Mouse (Mus musculus): ENCODE measurements around the gene Gm13288. TPM values are rescaled to one million over a fixed set of nuclear protein-coding genes. Genes with fewer than 3 reads are reported as not detected.
"Not testable (repeated sequence)": the region's sequence is repeated elsewhere in the genome, so short reads cannot be mapped to it uniquely, and the experiment has no call there.

Gm13288 gene
- 0.15 TPM in 1 of 2 replicates, not detected in the other for polyA plus RNA-seq (2015; fragmentation: Nextera tagmentation; extraction: Ambion mirVana)

GRCm38 (mm10) chr4:88805231-88805630, at the start of gene Gm13288:
Gene Gm13288 (plus strand): TSS chr4:88805531.
- Histone ChIP-seq H3K4me2 (0 out of 2 replicates have a peak within 1 kb of the TSS, but pooled peaks have one; percentile 30), H3K4me3 (peak within 1 kb of the TSS; percentile 30)
- not testable (repeated sequence) for H3K4me1 ChIP-seq; H3K9me3 ChIP-seq; H3K27ac ChIP-seq; H3K27me3 ChIP-seq; ATAC-seq (ENCODE audit: insufficient number of reproducible peaks, low FRiP score, low TSS enrichment, low read depth); H3K9ac ChIP-seq; H3K36me3 ChIP-seq
- WGBS: no CpG with 5 or more reads among the region's 8 CpGs

DNA sequence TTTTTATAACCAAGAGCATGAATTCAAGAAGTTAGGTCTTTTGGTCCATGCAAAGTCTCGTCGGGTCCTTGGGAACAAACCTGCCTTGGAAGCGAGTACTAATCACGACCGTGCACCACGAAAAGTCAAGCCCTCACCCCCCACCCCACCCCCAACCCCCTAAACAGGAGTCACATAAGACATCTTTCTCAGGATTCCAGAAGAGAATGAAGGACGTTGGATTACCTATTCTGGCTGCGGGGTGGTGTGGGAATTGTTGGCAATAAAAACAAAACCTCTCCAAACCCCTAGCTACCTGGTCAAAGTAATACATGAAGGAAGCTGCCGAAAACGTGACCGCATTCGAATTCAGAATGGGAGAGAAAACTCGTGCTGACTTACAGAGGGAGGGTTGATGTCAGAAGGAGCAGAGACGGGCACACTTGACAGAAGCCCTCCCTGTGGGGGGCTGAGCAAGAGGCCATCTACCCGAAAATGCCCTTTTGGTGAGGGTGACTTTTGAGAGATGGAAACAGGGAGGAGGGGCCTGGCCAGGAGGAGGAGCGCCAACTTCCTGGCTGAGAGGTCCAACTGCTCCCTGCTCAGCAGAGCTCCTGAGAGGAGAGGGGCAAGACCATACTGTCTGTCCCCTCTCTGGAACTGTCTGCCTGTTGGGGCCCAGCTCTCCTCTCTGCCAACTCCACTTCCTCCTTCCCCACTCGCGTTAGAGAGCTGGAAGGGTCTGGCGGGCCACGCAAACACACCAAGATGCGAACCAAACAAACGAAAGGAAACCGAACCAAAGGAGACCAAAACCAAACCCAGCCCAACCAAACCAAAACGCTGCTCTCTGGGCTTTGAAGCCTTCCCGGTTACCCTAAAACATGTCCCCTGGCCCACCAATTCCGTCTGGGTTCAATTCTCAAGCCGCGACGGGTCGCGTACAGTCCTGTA, 48.5 kb upstream of the Gm13288 start:
- H3K4me1 ChIP-seq; H3K9me3 ChIP-seq; H3K36me3 ChIP-seq; ATAC-seq (ENCODE audit: insufficient number of reproducible peaks, low FRiP score, low TSS enrichment, low read depth); H3K27me3 ChIP-seq: not testable (repeated sequence)
- Histone ChIP-seq H3K27ac (peak overlapping the region; percentile 96), H3K4me2 (peak overlapping the region; percentile 66), H3K9ac (peak overlapping the region; percentile 55), H3K4me3 (peak overlapping the region; percentile 51)
- 11% methylated on average over 29 of the region's 31 CpGs for WGBS

DNA sequence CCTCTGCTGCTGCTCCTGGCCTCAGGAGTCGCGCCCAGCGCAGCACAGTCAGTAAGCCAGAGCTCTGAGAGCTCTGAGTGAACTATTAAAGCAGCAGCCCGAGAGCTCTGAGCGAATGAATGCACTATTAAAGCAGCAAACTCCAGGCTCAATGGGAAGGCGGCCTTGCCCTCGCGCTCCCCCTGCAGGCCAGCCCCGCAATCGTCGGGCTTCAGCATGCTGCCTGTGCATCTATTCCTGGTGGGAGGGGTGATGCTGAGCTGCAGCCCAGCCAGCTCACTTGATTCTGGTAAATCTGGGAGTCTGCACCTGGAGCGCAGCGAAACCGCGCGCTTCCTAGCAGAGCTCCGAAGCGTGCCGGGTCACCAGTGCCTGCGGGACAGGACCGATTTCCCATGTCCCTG, 47.7 kb upstream of the Gm13288 start:
- peak overlapping the region; percentile 66 for H3K4me2 ChIP-seq
- not testable (repeated sequence) for H3K9ac ChIP-seq, H3K27me3 ChIP-seq, H3K9me3 ChIP-seq, H3K4me1 ChIP-seq, H3K36me3 ChIP-seq
- H3K27ac ChIP-seq: peak overlapping the region; percentile 96
- peak overlapping the region; percentile 51 for H3K4me3 ChIP-seq
- WGBS: 0% methylated on average over 21 of the region's 21 CpGs
- ATAC-seq (ENCODE audit: insufficient number of reproducible peaks, low FRiP score, low TSS enrichment, low read depth): peak; percentile 99

DNA sequence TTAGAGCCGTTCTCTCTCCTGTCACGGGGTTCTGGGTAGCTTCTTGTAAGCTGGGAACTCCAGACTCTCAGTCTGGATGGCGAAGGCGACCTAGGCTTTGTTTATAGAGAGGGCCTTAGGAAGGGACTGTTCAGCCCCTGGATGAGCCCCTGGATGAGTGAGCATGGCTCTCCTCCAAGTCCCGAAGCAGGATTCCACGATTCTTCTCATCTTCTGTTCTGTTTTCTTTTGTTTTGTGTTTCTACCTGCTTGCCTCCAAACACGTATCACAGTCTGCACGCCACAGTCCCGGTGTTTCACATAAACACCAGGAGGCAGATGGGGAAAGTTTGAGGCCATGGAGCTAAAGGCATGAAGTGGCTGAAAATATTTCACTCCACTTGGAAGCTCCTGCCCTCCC, 46.6 kb upstream of the Gm13288 start:
- not testable (repeated sequence) for H3K27ac ChIP-seq; H3K4me1 ChIP-seq; H3K4me3 ChIP-seq; H3K36me3 ChIP-seq; H3K9me3 ChIP-seq; H3K9ac ChIP-seq; ATAC-seq (ENCODE audit: insufficient number of reproducible peaks, low FRiP score, low TSS enrichment, low read depth); H3K27me3 ChIP-seq; H3K4me2 ChIP-seq
- WGBS: 80% methylated on average over 9 of the region's 9 CpGs

DNA sequence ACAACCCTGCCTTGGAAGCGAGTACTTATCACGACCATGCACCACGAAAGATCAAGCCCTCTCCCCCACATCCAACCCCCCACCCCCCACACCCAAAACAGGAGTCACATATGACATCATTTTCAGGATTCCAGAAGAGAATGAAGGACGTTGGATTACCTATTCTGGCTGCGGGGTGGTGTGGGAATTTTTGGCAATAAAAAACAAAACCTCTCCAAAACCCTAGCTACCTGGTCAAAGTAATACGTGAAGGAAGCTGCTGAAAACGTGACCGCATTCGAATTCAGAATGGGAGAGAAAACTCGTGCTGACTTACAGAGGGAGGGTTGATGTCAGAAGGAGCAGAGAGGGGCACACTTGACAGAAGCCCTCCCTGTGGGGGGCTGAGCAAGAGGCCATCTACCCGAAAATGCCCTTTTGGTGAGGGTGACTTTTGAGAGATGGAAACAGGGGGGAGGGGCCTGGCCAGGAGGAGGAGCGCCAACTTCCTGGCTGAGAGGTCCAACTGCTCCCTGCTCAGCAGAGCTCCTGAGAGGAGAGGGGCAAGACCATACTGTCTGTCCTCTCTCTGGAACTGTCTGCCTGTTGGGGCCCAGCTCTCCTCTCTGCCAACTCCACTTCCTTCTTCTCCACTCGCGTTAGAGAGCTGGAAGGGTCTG, 45.6 kb upstream of the Gm13288 start, which contains the start of gene Gm13283:
Gene Gm13283, plus strand, starts transcription at position 510 of the 659 bp plus-strand sequence.
- Histone ChIP-seq H3K27ac (peak within 1 kb of the TSS; percentile 81), H3K4me3 (peak within 1 kb of the TSS; percentile 38), H3K4me2 (peak within 1 kb of the TSS; percentile 50)
- ATAC-seq (ENCODE audit: insufficient number of reproducible peaks, low FRiP score, low TSS enrichment, low read depth); H3K9ac ChIP-seq; H3K4me1 ChIP-seq; H3K27me3 ChIP-seq; H3K36me3 ChIP-seq; H3K9me3 ChIP-seq: not testable (repeated sequence)
- 15% methylated on average over 11 of the region's 14 CpGs for WGBS

DNA sequence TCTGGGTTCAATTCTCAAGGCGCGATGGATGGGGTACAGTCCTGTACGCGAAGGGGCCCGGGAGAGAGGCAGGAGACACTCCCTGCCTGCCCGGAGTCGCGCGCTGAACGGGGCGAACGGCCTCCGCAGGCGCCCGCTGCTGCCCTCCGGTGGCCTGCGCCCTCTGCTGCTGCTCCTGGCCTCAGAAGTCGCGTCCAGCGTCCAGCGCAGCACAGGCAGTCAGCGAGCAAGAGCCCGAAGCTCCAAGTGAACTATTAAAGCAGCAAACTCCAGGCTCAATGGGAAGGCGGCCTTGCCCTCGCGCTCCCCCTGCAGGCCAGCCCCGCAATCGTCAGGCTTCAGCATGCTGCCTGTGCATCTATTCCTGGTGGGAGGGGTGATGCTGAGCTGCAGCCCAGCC, 44.9 kb upstream of the Gm13288 start:
- WGBS: 0% methylated on average over 26 of the region's 28 CpGs
- H3K27me3 ChIP-seq: not testable (repeated sequence)

DNA sequence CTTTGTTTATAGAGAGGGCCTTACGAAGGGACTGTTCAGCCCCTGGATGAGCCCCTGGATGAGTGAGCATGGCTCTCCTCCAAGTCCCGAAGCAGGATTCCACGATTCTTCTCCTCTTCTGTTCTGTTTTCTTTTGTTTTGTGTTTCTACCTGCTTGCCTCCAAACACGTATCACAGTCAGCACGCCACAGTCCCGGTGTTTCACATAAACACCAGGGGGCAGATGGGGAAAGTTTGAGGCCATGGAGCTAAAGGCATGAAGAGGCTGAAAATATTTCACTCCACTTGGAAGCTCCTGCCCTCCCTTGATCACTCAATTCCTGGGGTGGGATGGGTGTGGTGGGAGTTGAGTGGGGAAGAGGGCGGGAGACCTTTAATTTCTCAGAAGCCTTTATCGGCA, 43.6 kb upstream of the Gm13288 start:
- H3K4me1 ChIP-seq; H3K9ac ChIP-seq; ATAC-seq (ENCODE audit: insufficient number of reproducible peaks, low FRiP score, low TSS enrichment, low read depth); H3K27ac ChIP-seq; H3K36me3 ChIP-seq; H3K4me2 ChIP-seq; H3K4me3 ChIP-seq; H3K27me3 ChIP-seq; H3K9me3 ChIP-seq: not testable (repeated sequence)
- WGBS: 64% methylated on average over 6 of the region's 8 CpGs

More for the DNA sequence above, 44.9 kb upstream of the Gm13288 start:
- not testable (repeated sequence) for H3K9ac ChIP-seq; H3K36me3 ChIP-seq; H3K4me1 ChIP-seq; ATAC-seq (ENCODE audit: insufficient number of reproducible peaks, low FRiP score, low TSS enrichment, low read depth); H3K9me3 ChIP-seq
- H3K4me3 ChIP-seq: peak overlapping the region; percentile 38
- H3K4me2 ChIP-seq: peak overlapping the region; percentile 50
- H3K27ac ChIP-seq: peak overlapping the region; percentile 81

DNA sequence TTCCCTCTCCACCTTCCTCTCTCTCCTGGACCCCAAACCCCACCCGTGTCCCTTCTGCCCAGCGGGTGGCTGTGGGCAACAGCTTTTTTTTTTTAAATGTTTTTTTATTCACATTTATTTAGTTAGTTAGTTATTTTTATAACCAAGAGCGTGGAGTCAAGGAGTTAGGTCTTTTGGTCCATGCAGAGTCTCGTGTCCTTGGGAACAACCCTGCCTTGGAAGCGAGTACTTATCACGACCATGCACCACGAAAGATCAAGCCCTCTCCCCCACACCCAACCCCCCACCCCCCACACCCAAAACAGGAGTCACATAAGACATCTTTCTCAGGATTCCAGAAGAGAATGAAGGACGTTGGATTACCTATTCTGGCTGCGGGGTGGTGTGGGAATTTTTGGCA, 43.0 kb upstream of the Gm13288 start:
- not testable (repeated sequence) for H3K4me1 ChIP-seq; ATAC-seq (ENCODE audit: insufficient number of reproducible peaks, low FRiP score, low TSS enrichment, low read depth); H3K27ac ChIP-seq; H3K9ac ChIP-seq; H3K36me3 ChIP-seq; H3K4me2 ChIP-seq; H3K9me3 ChIP-seq; H3K4me3 ChIP-seq; H3K27me3 ChIP-seq
- WGBS: 51% methylated on average over 9 of the region's 9 CpGs

GRCm38 (mm10) chr4:88763384-88764018, 41.8 kb upstream of the Gm13288 start:
- Histone ChIP-seq H3K4me3 (peak overlapping the region; percentile 42), H3K27ac (peak overlapping the region; percentile 77; the same call in 1 of the 2 replicates), H3K4me2 (peak overlapping the region; percentile 51)
- H3K9ac ChIP-seq; H3K9me3 ChIP-seq; H3K4me1 ChIP-seq; H3K36me3 ChIP-seq; ATAC-seq (ENCODE audit: insufficient number of reproducible peaks, low FRiP score, low TSS enrichment, low read depth); H3K27me3 ChIP-seq: not testable (repeated sequence)
- WGBS: 2% methylated on average over 30 of the region's 42 CpGs

DNA sequence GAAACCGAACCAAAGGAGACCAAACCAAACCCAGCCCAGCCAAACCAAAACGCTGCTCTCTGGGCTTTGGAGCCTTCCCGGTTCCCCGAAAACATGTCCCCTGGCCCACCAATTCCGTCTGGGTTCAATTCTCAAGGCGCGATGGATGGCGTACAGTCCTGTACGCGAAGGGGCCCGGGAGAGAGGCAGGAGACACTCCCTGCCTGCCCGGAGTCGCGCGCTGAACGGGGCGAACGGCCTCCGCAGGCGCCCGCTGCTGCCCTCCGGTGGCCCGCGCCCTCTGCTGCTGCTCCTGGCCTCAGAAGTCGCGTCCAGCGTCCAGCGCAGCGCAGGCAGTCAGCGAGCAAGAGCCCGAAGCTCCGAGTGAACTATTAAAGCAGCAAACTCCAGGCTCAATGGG, 31.8 kb upstream of the Gm13288 start, which contains the start of gene Gm13290:
Gene Gm13290, plus strand, starts transcription at position 301 of the 400 bp plus-strand sequence.
- not testable (repeated sequence) for H3K4me1 ChIP-seq; H3K27me3 ChIP-seq; H3K36me3 ChIP-seq; H3K27ac ChIP-seq; ATAC-seq (ENCODE audit: insufficient number of reproducible peaks, low FRiP score, low TSS enrichment, low read depth); H3K4me3 ChIP-seq; H3K9ac ChIP-seq; H3K4me2 ChIP-seq; H3K9me3 ChIP-seq
- no CpG with 5 or more reads among the region's 32 CpGs for WGBS

DNA sequence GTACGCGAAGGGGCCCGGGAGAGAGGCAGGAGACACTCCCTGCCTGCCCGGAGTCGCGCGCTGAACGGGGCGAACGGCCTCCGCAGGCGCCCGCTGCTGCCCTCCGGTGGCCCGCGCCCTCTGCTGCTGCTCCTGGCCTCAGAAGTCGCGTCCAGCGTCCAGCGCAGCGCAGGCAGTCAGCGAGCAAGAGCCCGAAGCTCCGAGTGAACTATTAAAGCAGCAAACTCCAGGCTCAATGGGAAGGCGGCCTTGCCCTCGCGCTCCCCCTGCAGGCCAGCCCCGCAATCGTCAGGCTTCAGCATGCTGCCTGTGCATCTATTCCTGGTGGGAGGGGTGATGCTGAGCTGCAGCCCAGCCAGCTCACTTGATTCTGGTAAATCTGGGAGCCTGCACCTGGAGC, 28.7 kb upstream of the Gm13288 start, which contains the start of gene Gm13289:
Gene Gm13289, plus strand, starts transcription at position 301 of the 400 bp plus-strand sequence.
- not testable (repeated sequence) for H3K27ac ChIP-seq; ATAC-seq (ENCODE audit: insufficient number of reproducible peaks, low FRiP score, low TSS enrichment, low read depth); H3K36me3 ChIP-seq; H3K4me1 ChIP-seq; H3K4me3 ChIP-seq; H3K9me3 ChIP-seq; H3K27me3 ChIP-seq; H3K9ac ChIP-seq; H3K4me2 ChIP-seq
- WGBS: no CpG with 5 or more reads among the region's 29 CpGs
